ENCODE assay signal across 8 mouse cellular contexts in genomic region chr2:152933048-152933447, GRCm38 (mm10). TPM values are rescaled to one million over a fixed set of nuclear protein-coding genes. Genes with fewer than 3 reads are reported as not detected.
A peak's percentile ranks its signal among the peaks of the same experiment; 100 is the strongest.
DNase-seq lines count a peak whose midpoint lies in the region; ATAC-seq and TF ChIP-seq lines count a peak whose summit lies in the region.

Gene Foxs1, minus strand, starts transcription at chr2:152933208.

- WGBS in heart, embryonic 11.5 days (ENCODE audit: insufficient replicate concordance): 18% methylated on average over 9 of the region's 9 CpGs
- WGBS in limb, embryonic 12.5 days: 25% methylated on average over 9 of the region's 9 CpGs

- H3K4me2 ChIP-seq in heart, embryonic 11.5 days: no peak within 1 kb of the TSS
- no peak within 1 kb of the TSS for H3K4me2 ChIP-seq in limb, embryonic 12.5 days

- H3K9me3 ChIP-seq in heart, embryonic 11.5 days (replicated peaks; ENCODE audit: control insufficient read depth, low read length): no peaks in the 10 kb centered on the region
- H3K9me3 ChIP-seq in limb, embryonic 12.5 days: no peaks in the 10 kb centered on the region

- no peak for TF ChIP-seq CTCF in C2C12 (IDR thresholded peaks at IDR 0.05; ENCODE audit: control insufficient read depth, insufficient read depth, insufficient read length)

- peaks cover 3% of the 10 kb centered on the region; the same call in 1 of the 2 replicates for H3K4me1 ChIP-seq in heart, embryonic 11.5 days (ENCODE audit: control insufficient read depth, insufficient read depth, low read length)
- H3K4me1 ChIP-seq in limb, embryonic 12.5 days (replicated peaks): peaks cover 33% of the 10 kb centered on the region

- peak within 1 kb of the TSS; percentile 65 for H3K4me3 ChIP-seq in C2C12 (ENCODE audit: insufficient read depth, poor library complexity, severe bottlenecking)
- no peak within 1 kb of the TSS for H3K4me3 ChIP-seq in heart, embryonic 11.5 days (ENCODE audit: low read depth, low read length)
- H3K4me3 ChIP-seq in limb, embryonic 12.5 days (replicated peaks): no peak within 1 kb of the TSS

- no peak within 1 kb of the TSS for H3K9ac ChIP-seq in heart, embryonic 11.5 days (ENCODE audit: low read depth, low read length)
- no peak within 1 kb of the TSS for H3K9ac ChIP-seq in limb, embryonic 12.5 days (replicated peaks)

- 0 out of 2 replicates have a peak, but pooled peaks have one; percentile 43 for ATAC-seq in heart, embryonic 11.5 days (replicated peaks; ENCODE audit: insufficient number of reproducible peaks, low FRiP score, low TSS enrichment)
- no peak for ATAC-seq in limb, embryonic 12.5 days (ENCODE audit: insufficient number of reproducible peaks, insufficient read depth, low FRiP score, low TSS enrichment, low read depth)
- no peak for ATAC-seq in frontal cortex, adult (ENCODE audit: low TSS enrichment)

- no peaks in the 10 kb centered on the region for H3K36me3 ChIP-seq in C2C12 (ENCODE audit: control insufficient read depth, insufficient read depth)
- H3K36me3 ChIP-seq in heart, embryonic 11.5 days (ENCODE audit: control insufficient read depth, insufficient read depth, low read length): no peaks in the 10 kb centered on the region
- no peaks in the 10 kb centered on the region for H3K36me3 ChIP-seq in limb, embryonic 12.5 days

- peaks cover 50% of the 10 kb centered on the region for H3K79me2 ChIP-seq in C2C12 (ENCODE audit: control insufficient read depth, insufficient read depth)

- peaks cover 36% of the 10 kb centered on the region for H3K79me3 ChIP-seq in C2C12 (ENCODE audit: low read depth)

- H3ac ChIP-seq in C2C12 (ENCODE audit: control insufficient read depth, insufficient read length, low read depth): peak within 1 kb of the TSS; percentile 66

- no peaks in the 10 kb centered on the region for H3K27me3 ChIP-seq in C2C12 (ENCODE audit: control insufficient read depth, insufficient read depth, insufficient read length)
- peaks cover 20% of the 10 kb centered on the region for H3K27me3 ChIP-seq in heart, embryonic 11.5 days (ENCODE audit: control insufficient read depth, insufficient read depth, low read length)
- H3K27me3 ChIP-seq in limb, embryonic 12.5 days: peaks cover 6% of the 10 kb centered on the region

- peak; percentile 80 for DNase-seq in 3T3-L1 (ENCODE audit: low read depth, low spot score)
- no peak for DNase-seq in frontal cortex, postnatal 36 days (ENCODE audit: low spot score in 2 of 2)
- no peak for DNase-seq in adrenal gland, adult 18-20 months (ENCODE audit: low spot score in 2 of 2)
- DNase-seq in spleen, postnatal 4 days (ENCODE audit: low spot score in 2 of 2): no peak

- H3K27ac ChIP-seq in heart, embryonic 11.5 days (ENCODE audit: low read depth, low read length): no peak within 1 kb of the TSS
- 0 out of 2 replicates have a peak within 1 kb of the TSS, but pooled peaks have one; percentile 25 for H3K27ac ChIP-seq in limb, embryonic 12.5 days

TF ChIP-seq in C2C12, 6 proteins besides CTCF, POLR2A, EP300 and RAD21:
- TF ChIP-seq MAX (IDR thresholded peaks at IDR 0.05): peak; percentile 64
- TF ChIP-seq MYOG (IDR thresholded peaks at IDR 0.05; ENCODE audit: control insufficient read depth, extremely low read depth, insufficient read length): no peak
TF ChIP-seq in C2C12: peak in this region for 1.

RNA-seq across cellular contexts. Expression of gene Foxs1, which starts in this region (rescaled TPM):
- polyA plus RNA-seq in C2C12 (2012; fragmentation: generic; extraction: Trizol): 55.0 TPM
- 0.52 and 0.83 TPM in 2 replicates for polyA plus RNA-seq in heart, embryonic 11.5 days (2014; fragmentation: Nextera tagmentation; extraction: Ambion mirVana)
- 0.27 TPM in 1 of 2 replicates, not detected in the other for polyA plus RNA-seq in limb, embryonic 12.5 days (2016; fragmentation: Nextera tagmentation; extraction: Ambion mirVana)
- 1 to 10 TPM; 2.3 to 3.5 TPM for total RNA-seq in adrenal gland, adult 18-20 months (2021)

Comparison
In these comparisons a context has a peak if more than half of its experiments do, and no peak if none do; other contexts are left out.
1. RNA of gene Foxs1 (polyA plus RNA-seq): 55.0 TPM in C2C12 (single experiment); 0.52 to 0.83 TPM in heart, embryonic 11.5 days and 0.27 TPM in limb, embryonic 12.5 days; every median in the first group is over 10 times any median in the second.
2. Peak in ATAC-seq in heart, embryonic 11.5 days; RNA of the gene not detected or under 1 TPM.